Mouse (Mus musculus) myocyte (in vitro differentiated cells): Measurements from ENCODE around the gene Abcc5.

ENCODE experiments used
- CEBPB ChIP-seq: IDR thresholded peaks from 2 replicates; pipeline ENCODE4 v1.6.1; 2011; ENCODE audit warnings: mild to moderate bottlenecking, moderate library complexity; ENCODE audit not compliant: poor library complexity, insufficient read depth, severe bottlenecking
- E2F4 ChIP-seq: IDR thresholded peaks from one replicate; pipeline ENCODE4 v1.6.1; 2011; ENCODE audit warnings: mild to moderate bottlenecking, control low read depth, moderate library complexity; ENCODE audit not compliant: insufficient read depth
- MAX ChIP-seq: IDR thresholded peaks from one replicate; pipeline ENCODE4 v1.6.1; 2011; ENCODE audit warnings: low read depth, mild to moderate bottlenecking, control low read depth
- MYOG ChIP-seq, 3 experiments: IDR thresholded peaks; one replicate each; pipeline ENCODE4 v1.6.1; 2011; ENCODE audit warnings: control low read depth in 2 of 3, low read depth in 2 of 3, mild to moderate bottlenecking in 2 of 3; ENCODE audit not compliant: insufficient read length in 2 of 3, control insufficient read depth in 1 of 3, insufficient read depth in 1 of 3
- POLR2A ChIP-seq: IDR thresholded peaks from one replicate; pipeline ENCODE4 v1.6.1; 2011; ENCODE audit warnings: low read depth, mild to moderate bottlenecking, control low read depth, moderate library complexity; ENCODE audit not compliant: insufficient read length
- POLR2AphosphoS2 ChIP-seq: IDR thresholded peaks from one replicate; pipeline ENCODE4 v1.6.1; 2011; ENCODE audit warnings: low read depth, control low read depth; ENCODE audit not compliant: insufficient read length
- USF1 ChIP-seq: IDR thresholded peaks from one replicate; pipeline ENCODE4 v1.6.1; 2011; ENCODE audit warnings: low read depth, mild to moderate bottlenecking, control low read depth, moderate library complexity

GRCm38 (mm10) chr16:20442871-20443270 lies 16.7 kb upstream of the Abcc5 start:
- no peak for TF ChIP-seq POLR2A
- TF ChIP-seq POLR2AphosphoS2: no peak
- no peak for TF ChIP-seq CEBPB
- no peak for TF ChIP-seq MAX
- TF ChIP-seq MYOG (IDR thresholded peaks at IDR 0.05; ENCODE audit: control insufficient read depth in 1 of 3, insufficient read depth in 1 of 3, insufficient read length in 2 of 3, low read depth in 2 of 3): no peak
- no peak for TF ChIP-seq USF1
- no peak for TF ChIP-seq E2F4
